Mouse (Mus musculus): ENCODE results near the gene Ppp1r18. TPM values are rescaled to one million over a fixed set of nuclear protein-coding genes. Genes with fewer than 3 reads are reported as not detected.

The Ppp1r18 gene
- polyA plus RNA-seq, 1 experiment from 2014 or later = 21.2 TPM

- H3K36me3 ChIP-seq (ENCODE audit: control insufficient read depth, insufficient read depth, low read length) = peaks cover 47% of the 10 kb centered on the region
- 3% methylated on average over 25 of the region's 25 CpGs for WGBS
Observed at GRCm38 (mm10) chr17:35909919-35910369, 44.6 kb downstream of the Ppp1r18 start, which contains the start of gene Atat1. TSS of gene Atat1 (minus strand) at chr17:35910075.

DNA sequence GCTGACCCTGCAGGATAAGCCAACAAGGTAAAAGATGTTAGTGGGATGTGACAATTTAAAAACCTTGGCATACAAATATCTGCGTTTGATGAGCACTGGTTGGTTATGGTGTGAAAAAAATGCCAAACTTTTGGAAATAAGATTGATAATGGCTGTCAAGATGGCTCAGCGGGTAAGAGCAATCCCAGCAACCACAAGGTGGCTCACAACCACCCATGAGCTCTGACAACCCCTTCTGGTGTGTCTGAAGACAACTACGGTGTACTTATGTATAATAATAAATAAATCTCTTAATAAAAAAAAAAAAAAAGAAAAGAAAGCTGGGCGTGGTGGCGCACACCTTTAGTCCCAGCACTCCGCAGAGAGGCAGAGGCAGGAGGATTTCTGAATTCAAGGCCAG is 49.6 kb downstream of the Ppp1r18 start:
- H3K4me2 ChIP-seq (ENCODE audit: low read length) = peak overlapping the region; percentile 87
- no peak overlapping the region for H3K9ac ChIP-seq (ENCODE audit: low read length)
- H3K27me3 ChIP-seq (replicated peaks; ENCODE audit: control insufficient read depth, insufficient read depth, low read length) = no peaks in the 10 kb centered on the region
- peaks cover 17% of the 10 kb centered on the region; the same call in 1 of the 2 replicates for H3K36me3 ChIP-seq (ENCODE audit: control insufficient read depth, insufficient read depth, low read length)
- DNase-seq (ENCODE audit: low spot score) (no peak), ATAC-seq (no peak)
- WGBS = 89% methylated on average over 6 of the region's 6 CpGs
- H3K9me3 ChIP-seq (replicated peaks; ENCODE audit: control insufficient read depth, low read length) = no peaks in the 10 kb centered on the region
- no peak overlapping the region for H3K27ac ChIP-seq (ENCODE audit: low read depth, low read length)
- peak overlapping the region; percentile 64; the same call in 1 of the 2 replicates for H3K4me3 ChIP-seq (ENCODE audit: low read depth, low read length)
- H3K4me1 ChIP-seq (ENCODE audit: control insufficient read depth, insufficient read depth, low read length) = peaks cover 13% of the 10 kb centered on the region

More at GRCm38 (mm10) chr17:35909919-35910369, 44.6 kb downstream of the Ppp1r18 start, which contains the start of gene Atat1:
- Histone ChIP-seq H3K27me3 (replicated peaks; ENCODE audit: control insufficient read depth, insufficient read depth, low read length) (no peaks in the 10 kb centered on the region), H3K9me3 (replicated peaks; ENCODE audit: control insufficient read depth, low read length) (no peaks in the 10 kb centered on the region), H3K4me3 (ENCODE audit: low read depth, low read length) (peak within 1 kb of the TSS; percentile 78), H3K27ac (ENCODE audit: low read depth, low read length) (peak within 1 kb of the TSS; percentile 77), H3K4me2 (ENCODE audit: low read length) (peak within 1 kb of the TSS; percentile 91), H3K9ac (ENCODE audit: low read length) (peak within 1 kb of the TSS; percentile 84), H3K4me1 (ENCODE audit: control insufficient read depth, insufficient read depth, low read length) (peaks cover 11% of the 10 kb centered on the region)
- ATAC-seq (peak; percentile 96), DNase-seq (ENCODE audit: low spot score) (peak; percentile 97)

DNA sequence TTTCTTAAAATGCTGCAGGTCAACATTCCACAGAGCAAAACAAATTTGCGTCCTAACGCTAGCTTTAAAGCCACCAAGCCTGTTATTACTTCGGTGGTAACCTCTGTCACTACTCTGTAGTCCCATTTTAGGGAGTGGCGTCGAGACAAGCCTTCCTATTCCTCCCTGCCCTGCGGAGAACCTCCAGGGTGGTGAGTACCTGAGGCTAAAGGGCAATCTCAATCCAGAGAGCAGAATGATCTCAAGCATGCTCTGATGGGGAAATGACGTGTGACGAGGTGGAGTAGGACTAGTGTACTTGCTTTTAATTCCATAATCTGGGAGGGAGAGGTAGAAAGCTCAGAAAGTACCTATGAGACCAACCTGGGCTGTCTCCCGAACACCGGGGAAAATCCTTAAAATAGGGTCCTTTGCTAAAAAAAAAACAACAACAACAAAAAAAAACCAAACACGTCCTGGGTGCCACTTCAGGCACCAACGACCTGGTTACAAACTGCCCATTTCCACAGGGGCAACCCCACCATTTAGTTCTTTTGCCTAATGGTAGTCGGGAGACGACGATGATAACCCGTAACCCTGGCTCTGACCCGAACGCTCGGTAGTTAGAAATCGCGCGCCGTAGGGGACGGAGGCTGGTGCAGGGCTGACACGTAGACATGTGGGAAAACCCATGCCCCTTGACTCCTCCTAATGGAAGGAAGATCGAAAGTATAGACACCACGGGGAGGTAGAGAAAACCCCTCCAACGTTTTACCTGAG is 50.3 kb downstream of the Ppp1r18 start:
- peak overlapping the region; percentile 64 for H3K4me3 ChIP-seq (ENCODE audit: low read depth, low read length)
- peaks cover 17% of the 10 kb centered on the region; the same call in 1 of the 2 replicates for H3K36me3 ChIP-seq (ENCODE audit: control insufficient read depth, insufficient read depth, low read length)
- DNase-seq (ENCODE audit: low spot score) (no peak), ATAC-seq (no peak)
- peak overlapping the region; percentile 91 for H3K27ac ChIP-seq (ENCODE audit: low read depth, low read length)
- no peaks in the 10 kb centered on the region for H3K27me3 ChIP-seq (replicated peaks; ENCODE audit: control insufficient read depth, insufficient read depth, low read length)
- peak overlapping the region; percentile 61 for H3K9ac ChIP-seq (ENCODE audit: low read length)
- H3K9me3 ChIP-seq (replicated peaks; ENCODE audit: control insufficient read depth, low read length) = no peaks in the 10 kb centered on the region
- 3% methylated on average over 28 of the region's 28 CpGs for WGBS
- peaks cover 21% of the 10 kb centered on the region for H3K4me1 ChIP-seq (ENCODE audit: control insufficient read depth, insufficient read depth, low read length)
- peak overlapping the region; percentile 87 for H3K4me2 ChIP-seq (ENCODE audit: low read length)

DNA sequence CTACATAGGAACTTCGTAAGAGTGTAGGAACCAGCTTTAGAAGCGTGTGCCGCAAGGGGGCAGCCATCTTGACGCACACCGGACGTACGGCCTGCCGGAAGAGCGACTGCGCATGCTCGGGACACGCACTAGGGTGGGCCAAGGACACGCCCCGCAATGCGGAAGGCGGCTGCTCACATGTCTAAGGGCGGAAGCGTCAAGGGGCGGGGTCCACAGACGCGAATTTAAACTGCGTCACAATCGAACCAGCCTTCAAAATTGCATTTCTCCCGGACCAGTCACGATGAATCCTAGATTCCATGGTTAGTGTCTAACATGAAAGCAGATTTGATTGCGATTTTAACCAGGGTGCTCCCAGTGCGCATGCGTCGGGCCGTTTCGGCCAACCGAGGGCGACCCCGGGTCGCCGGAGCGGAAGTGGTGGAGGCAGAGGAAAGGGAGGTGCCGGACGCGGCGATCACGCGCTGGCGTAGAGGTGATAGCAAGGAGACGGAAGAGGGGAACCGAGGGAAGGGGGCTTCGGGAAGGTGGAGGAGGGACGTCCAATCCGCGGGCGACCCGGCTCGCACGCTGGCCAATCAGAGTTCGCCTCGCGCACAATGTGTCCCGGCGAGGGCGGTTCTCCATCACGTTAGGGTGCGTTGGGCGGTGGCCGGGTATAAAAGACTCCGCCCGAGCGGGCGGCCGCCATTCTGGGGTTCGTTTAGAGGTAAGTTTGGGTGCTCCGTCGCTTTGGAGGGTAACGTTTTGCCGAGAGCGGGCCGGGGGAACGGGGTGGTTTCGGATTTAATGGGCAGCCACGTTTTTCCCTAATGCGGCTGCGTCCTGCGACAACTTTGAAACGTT is 51.1 kb downstream of the Ppp1r18 start, which contains the start of the genes Mrps18b and Ppp1r10:
Gene Mrps18b, minus strand, starts transcription at position 93 of the 846 bp plus-strand sequence.
Gene Ppp1r10, plus strand, starts transcription at position 138 of the 846 bp plus-strand sequence.
- H3K9ac ChIP-seq (ENCODE audit: low read length) = peak within 1 kb of the TSS; percentile 96
- H3K27ac ChIP-seq (ENCODE audit: low read depth, low read length) = peak within 1 kb of the TSS; percentile 93
- H3K4me1 ChIP-seq (ENCODE audit: control insufficient read depth, insufficient read depth, low read length) = peaks cover 25% of the 10 kb centered on the region
- H3K27me3 ChIP-seq (replicated peaks; ENCODE audit: control insufficient read depth, insufficient read depth, low read length) = no peaks in the 10 kb centered on the region
- DNase-seq (ENCODE audit: low spot score) = peak; percentile 100
- H3K4me2 ChIP-seq (ENCODE audit: low read length) = peak within 1 kb of the TSS; percentile 87
- H3K36me3 ChIP-seq (ENCODE audit: control insufficient read depth, insufficient read depth, low read length) = peaks cover 13% of the 10 kb centered on the region; the same call in 1 of the 2 replicates
- ATAC-seq = peak; percentile 92
- no peaks in the 10 kb centered on the region for H3K9me3 ChIP-seq (replicated peaks; ENCODE audit: control insufficient read depth, low read length)
- H3K4me3 ChIP-seq (ENCODE audit: low read depth, low read length) = peak within 1 kb of the TSS; percentile 64
- under 1% methylated on average over 83 of the region's 83 CpGs for WGBS

DNA sequence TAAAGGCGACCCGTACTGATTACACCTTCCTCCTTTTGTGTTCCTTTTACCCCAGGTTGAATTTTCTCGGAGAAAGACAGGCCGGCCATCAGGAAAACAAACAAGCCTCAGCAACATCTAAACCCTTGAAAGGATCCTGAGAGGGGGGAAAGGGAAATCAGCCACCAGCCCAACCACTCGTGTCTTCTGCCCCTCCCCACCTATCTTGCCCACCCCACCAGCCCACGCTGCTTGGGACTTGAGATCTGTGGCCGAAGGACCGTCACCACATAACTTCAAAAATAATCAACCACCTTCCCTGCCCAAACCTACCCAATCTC is 51.7 kb downstream of the Ppp1r18 start:
- H3K9ac ChIP-seq (ENCODE audit: low read length) = peak overlapping the region; percentile 96
- ATAC-seq (no peak), DNase-seq (ENCODE audit: low spot score) (no peak)
- WGBS = 0% methylated on average over 8 of the region's 8 CpGs
- peak overlapping the region; percentile 87 for H3K4me2 ChIP-seq (ENCODE audit: low read length)
- peak overlapping the region; percentile 64 for H3K4me3 ChIP-seq (ENCODE audit: low read depth, low read length)
- H3K4me1 ChIP-seq (ENCODE audit: control insufficient read depth, insufficient read depth, low read length) = peaks cover 25% of the 10 kb centered on the region
- peak overlapping the region; percentile 93 for H3K27ac ChIP-seq (ENCODE audit: low read depth, low read length)
- H3K9me3 ChIP-seq (replicated peaks; ENCODE audit: control insufficient read depth, low read length) = no peaks in the 10 kb centered on the region
- H3K27me3 ChIP-seq (replicated peaks; ENCODE audit: control insufficient read depth, insufficient read depth, low read length) = no peaks in the 10 kb centered on the region
- H3K36me3 ChIP-seq (ENCODE audit: control insufficient read depth, insufficient read depth, low read length) = peaks cover 13% of the 10 kb centered on the region; the same call in 1 of the 2 replicates

DNA sequence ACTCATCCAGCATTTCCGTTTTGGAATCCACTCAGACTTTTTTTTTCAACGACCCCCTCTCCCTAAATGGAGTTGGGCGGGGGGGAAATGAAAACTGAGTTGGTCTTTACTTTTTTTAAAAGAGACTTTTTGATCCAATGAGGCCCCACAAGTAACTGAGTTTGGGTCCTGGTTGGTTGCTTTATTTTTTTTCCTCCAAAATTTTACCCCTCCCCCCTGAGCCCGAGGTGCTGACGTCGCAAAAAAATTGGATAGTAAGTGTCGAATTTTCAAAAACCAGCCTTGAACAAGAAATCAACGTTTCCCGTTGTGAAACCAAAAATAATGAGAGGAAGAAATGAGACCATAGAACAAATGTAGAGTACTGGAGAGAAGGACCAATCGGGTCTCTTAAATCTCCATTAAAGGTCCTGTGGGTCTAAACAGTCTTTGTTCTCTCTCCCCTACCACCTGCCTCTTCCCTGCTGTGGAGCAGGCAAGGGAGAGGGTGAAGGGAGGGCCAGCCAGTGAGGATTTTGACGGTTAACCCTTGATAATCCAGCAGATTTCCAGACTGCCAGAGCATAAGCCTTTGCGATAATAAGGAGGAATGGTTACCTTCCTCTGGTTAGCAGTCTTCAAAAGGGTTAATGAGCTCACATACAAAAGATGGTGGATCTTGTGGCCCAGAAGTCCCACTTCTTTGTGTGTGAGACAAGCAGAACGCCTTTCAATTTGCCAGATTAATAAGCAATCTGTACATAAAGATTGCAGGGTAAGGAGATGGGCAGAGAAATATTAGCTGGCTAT is 52.3 kb downstream of the Ppp1r18 start:
- Histone ChIP-seq H3K4me3 (ENCODE audit: low read depth, low read length) (peak overlapping the region; percentile 64), H3K4me2 (ENCODE audit: low read length) (peak overlapping the region; percentile 87), H3K9me3 (replicated peaks; ENCODE audit: control insufficient read depth, low read length) (no peaks in the 10 kb centered on the region), H3K36me3 (ENCODE audit: control insufficient read depth, insufficient read depth, low read length) (peaks cover 10% of the 10 kb centered on the region; the same call in 1 of the 2 replicates), H3K27me3 (replicated peaks; ENCODE audit: control insufficient read depth, insufficient read depth, low read length) (no peaks in the 10 kb centered on the region), H3K27ac (ENCODE audit: low read depth, low read length) (peak overlapping the region; percentile 93), H3K9ac (ENCODE audit: low read length) (peak overlapping the region; percentile 96), H3K4me1 (ENCODE audit: control insufficient read depth, insufficient read depth, low read length) (peaks cover 25% of the 10 kb centered on the region)
- under 1% methylated on average over 13 of the region's 13 CpGs for WGBS
- ATAC-seq (peak; percentile 10), DNase-seq (ENCODE audit: low spot score) (peak; percentile 95)

DNA sequence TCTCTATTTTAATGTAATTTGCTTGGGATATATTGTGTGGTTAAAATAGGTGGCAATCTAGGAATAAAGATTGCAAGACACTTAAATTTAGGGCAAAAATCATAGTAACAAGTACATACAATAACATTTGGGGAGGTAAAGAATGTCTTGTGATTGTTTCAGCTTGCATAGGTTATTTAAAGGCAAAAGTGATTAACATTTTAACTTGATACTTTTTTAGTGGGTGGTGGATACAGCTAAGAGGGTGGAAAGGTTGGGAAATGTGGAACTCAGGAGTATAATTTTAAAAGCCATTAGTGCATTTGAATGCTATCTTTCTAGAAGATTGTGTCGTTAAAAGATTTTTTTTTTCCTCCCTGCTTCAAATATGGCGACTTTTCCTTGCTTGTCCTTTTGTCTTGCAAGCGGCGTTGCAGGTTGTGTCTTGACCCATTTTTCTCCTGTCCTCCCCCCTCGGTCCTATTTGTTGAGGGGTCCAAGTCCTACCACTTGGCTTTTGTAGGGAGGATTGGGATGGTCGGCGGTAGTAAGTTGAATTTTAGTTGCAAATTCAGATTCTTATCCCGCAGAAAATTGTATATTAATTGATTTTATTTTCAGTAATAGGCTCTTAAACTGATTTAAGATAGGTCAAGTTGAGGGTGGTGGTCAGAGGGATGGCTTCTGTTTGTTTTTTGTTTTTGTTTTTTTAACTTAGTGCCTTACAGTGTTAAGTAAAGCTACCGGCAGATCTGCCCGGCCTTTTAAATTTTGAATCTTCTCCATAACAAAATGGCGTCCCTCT is 53.1 kb downstream of the Ppp1r18 start:
- peak overlapping the region; percentile 96 for H3K9ac ChIP-seq (ENCODE audit: low read length)
- no peaks in the 10 kb centered on the region for H3K9me3 ChIP-seq (replicated peaks; ENCODE audit: control insufficient read depth, low read length)
- H3K4me1 ChIP-seq (ENCODE audit: control insufficient read depth, insufficient read depth, low read length) = peaks cover 25% of the 10 kb centered on the region
- H3K4me2 ChIP-seq (ENCODE audit: low read length) = peak overlapping the region; percentile 87
- H3K27ac ChIP-seq (ENCODE audit: low read depth, low read length) = peak overlapping the region; percentile 93
- peaks cover 9% of the 10 kb centered on the region for H3K36me3 ChIP-seq (ENCODE audit: control insufficient read depth, insufficient read depth, low read length)
- WGBS = under 1% methylated on average over 11 of the region's 11 CpGs
- DNase-seq (ENCODE audit: low spot score) = peak; percentile 83
- peak overlapping the region; percentile 64 for H3K4me3 ChIP-seq (ENCODE audit: low read depth, low read length)
- ATAC-seq = no peak
- H3K27me3 ChIP-seq (replicated peaks; ENCODE audit: control insufficient read depth, insufficient read depth, low read length) = no peaks in the 10 kb centered on the region

Measured in forebrain, embryonic 14.5 days (tissue).